Mouse (Mus musculus) hematopoietic stem cell, adult 5-6 weeks (primary cell): ENCODE data around the gene Mgp. TPM values are rescaled to one million over a fixed set of nuclear protein-coding genes. Genes with fewer than 3 reads are reported as not detected.
"Not testable (repeated sequence)": the region's sequence is repeated elsewhere in the genome, so short reads cannot be mapped to it uniquely, and the experiment has no call there.

Experiments used
- ATAC-seq, 2 experiments: fragments of 125-278 bp in 1 of 2; replicated peaks in 1 of 2; 2 replicates each; pipeline ENCODE4 v1.8.0; 2016 to 2017; ENCODE audit warnings: inconsistent platforms in 2 of 2, mild to moderate bottlenecking in 2 of 2, moderate number of reproducible peaks in 2 of 2, low read depth in 1 of 2, moderate TSS enrichment in 1 of 2; ENCODE audit not compliant: low FRiP score in 2 of 2, poor library complexity in 2 of 2, severe bottlenecking in 2 of 2, insufficient read depth in 1 of 2, low TSS enrichment in 1 of 2
- total RNA-seq: library from RNA; stranded (forward); fragments of 172-1452, 232-1000 nt; gene quantifications from 2 replicates; pipeline ENCODE4 v1.2.3, GENCODE M21; 2017

The Mgp gene
- total RNA-seq, 1 experiment from 2014 or later: not detected

DNA sequence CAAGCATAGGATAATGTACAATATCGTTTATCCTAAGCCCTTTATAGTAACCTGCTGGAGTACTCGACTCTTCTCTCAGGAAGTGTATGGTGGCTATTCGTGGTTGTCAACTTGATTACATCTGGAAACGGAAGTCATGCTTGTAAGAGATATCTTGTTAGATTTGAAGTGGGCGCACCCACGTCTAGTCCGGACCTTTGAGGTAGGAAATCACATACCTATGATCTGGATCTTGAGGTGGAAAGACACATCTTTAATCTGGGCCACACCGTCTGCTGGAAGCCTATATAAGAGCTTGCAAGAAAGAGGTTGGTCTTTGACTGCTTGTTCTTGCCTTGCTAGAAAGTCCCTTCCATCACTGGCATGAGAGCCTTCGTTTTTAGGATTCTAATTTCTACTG lies 26.9 kb upstream of the Mgp start:
- no peak for ATAC-seq

DNA sequence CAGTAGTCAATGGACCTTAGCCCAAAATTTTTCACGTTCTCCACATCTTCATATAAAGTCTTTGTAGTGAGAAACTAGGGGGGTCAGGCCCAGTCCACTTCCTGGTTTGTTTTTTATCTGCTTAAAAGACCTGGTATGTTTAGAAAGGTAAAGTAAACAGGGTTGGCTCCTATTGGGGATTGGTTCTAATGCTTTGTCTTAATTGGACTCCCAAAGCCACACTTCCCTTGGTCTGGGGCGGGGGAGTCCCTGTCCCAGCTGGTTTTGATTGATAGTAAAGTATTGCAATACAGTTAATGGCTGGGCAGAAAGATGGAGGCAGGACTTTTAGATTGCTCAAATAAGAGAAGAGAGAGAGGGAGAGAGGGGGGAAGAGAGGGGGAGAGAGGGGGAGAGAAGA lies 25.4 kb upstream of the Mgp start:
- no peak; a peak in 1 of 4 replicates for ATAC-seq

DNA sequence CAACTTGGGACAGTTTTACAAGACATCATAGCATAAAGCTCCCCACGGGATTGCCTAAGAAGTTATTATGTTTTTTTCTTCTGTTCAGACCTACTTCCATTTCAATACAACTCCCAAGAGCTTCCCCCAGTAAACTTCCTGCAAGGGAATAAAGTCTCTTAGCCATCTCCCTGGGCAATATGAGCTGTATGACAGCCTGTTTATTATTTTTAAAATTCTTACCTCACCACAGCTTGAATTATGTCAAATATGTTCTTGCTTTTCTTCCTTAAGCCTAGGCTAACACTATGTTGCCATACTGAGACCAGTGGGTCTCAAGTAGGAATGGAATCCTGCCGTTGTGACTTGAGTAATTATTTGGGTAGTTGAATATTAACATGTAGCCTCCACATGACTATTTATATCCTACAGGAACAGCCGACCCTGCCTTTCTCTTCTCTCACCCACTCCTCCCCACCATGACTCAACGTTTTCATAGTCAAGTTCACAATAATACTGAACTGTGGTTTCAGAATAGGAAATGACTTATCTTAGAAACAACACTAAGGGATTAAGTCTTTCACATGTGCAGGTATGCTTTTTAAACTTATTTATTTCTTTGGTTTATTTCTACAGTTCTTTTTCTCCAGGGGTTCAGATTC lies 24.9 kb upstream of the Mgp start:
- peak; percentile 60 to 68 for ATAC-seq

DNA sequence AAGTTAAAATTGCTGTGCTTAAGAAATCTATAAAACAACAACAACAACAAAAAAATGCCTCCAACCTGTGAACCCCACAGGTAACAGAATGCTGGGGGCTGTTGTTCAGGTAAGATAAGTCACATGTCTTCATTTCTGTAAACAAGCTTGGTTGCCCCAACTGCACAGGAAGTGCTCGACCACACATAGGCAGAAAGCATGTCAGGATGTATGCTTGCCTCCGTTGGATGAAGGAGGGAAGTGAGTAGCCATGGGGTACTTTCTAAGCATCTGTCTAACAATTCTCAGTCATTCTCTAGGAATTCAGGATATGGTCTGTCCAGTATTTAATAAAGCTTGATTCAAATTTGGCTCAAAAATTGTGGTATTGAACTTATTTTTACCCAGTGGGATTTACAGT lies 23.3 kb upstream of the Mgp start:
- 0 out of 4 replicates have a peak, but pooled peaks of 1 of the 2 experiments have one; percentile 34 for ATAC-seq

DNA sequence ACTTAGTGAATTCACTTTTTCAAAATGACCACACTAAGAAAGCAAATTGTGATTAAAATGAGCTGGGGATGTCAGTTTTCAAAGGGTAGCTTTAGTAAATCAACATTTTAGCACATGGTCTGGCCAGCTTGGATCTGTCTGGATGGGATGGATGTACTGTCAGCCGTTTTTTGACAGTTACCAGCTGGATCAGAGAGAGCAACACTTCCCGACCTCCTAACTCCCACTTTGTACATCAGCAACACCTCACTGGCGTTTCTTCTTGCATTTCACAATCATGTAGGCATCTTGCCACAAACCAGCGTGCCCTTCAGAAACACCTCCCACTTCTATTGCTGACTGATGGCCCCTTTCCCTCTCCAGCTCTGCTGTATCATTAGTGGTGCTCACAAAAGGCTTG lies 22.6 kb upstream of the Mgp start:
- no peak for ATAC-seq

DNA sequence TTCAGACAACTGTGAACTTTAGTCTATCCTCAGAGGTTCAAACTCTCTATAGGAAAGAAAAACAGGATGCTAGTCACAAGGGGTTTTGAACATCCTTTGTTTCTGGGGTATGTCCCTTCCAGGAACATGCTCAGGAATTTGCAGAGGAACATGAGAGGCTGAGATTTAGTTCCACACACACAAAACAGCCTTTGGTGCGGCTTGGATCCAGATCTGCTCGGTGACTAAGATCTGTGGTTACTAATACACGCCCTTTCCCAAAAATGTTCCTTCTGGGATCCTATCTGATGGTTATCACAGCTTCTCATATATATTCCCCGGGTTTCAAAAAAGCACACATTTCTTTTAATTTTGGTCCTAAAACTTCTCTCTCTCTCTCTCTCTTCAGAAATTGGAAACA lies 22.2 kb upstream of the Mgp start:
- ATAC-seq: no peak

DNA sequence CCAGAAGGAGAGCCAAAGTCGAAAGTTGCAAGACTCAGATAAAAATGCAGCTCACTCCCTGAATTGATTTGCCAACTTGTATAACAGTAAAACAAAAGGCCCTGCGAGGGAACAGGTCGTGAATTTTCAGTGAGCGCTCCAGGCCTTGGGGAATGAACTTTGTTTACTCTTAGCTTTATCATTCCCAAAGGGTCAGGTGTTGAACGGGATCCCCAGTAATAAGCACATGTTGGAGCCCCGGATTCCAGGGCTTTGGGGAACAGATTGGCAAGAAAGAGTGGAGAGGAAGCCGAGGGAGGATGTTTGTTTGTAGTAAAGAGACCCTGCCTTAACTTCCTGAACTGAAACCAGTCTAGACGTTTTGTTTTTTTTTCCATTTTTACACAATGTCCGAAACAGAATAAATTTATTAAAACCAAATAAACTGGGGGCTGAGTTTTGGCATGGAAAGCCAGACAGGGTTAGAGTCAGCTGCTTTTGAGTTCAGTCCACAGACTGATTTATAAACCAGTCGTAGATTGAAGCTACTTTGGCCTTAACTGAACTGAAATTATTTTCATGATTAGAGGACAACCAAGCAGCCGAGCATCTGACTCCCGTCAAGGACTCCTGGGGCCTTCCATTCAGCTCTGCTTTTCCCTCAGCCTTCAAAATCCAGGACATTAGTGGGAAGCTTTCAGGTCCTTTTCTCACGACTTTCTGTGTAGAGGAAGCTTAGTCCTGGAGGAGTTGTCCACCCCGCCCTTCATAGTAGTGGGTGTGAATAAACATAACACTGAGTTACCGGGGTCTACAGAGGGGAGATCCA lies 19.1 kb upstream of the Mgp start:
- ATAC-seq: no peak

DNA sequence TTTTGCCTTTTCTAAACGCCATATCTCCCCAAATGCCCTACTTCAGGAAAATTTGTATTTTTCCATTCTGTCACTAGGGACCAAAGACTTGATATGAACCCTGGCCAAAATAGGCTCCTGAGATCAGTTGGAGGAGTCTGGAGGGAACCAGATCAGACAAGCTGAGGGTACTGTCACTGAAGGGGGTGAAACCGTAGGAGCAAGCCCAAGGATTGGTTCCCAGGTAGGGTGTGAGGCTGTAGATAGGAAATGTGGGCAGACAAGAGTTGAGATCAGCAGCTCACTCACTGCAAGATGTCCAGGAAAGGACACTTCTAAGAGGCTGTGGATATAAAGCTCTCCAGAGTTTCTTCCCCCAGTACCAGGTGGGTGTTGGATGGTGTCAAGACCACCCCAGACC lies 16.4 kb upstream of the Mgp start:
- ATAC-seq: no peak

DNA sequence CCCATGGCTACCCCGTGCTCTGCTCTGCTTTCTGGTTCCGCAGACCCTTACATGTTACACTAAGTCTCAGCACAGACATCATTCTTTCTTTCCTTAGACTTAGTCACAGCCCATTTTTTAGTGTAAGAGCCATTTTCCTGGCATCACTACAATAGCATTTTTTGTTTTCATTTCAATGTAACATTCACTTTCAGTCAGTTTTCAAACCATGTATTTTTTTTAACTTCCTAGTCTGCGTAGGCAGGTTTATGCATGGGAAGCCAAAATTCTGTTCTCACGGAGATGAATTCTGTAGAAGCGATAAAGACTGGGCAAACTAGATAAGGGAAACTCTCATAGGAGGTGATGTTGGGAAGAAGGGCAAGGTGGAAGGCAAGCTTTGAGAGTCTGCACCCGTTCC lies 13.9 kb upstream of the Mgp start:
- no peak for ATAC-seq

DNA sequence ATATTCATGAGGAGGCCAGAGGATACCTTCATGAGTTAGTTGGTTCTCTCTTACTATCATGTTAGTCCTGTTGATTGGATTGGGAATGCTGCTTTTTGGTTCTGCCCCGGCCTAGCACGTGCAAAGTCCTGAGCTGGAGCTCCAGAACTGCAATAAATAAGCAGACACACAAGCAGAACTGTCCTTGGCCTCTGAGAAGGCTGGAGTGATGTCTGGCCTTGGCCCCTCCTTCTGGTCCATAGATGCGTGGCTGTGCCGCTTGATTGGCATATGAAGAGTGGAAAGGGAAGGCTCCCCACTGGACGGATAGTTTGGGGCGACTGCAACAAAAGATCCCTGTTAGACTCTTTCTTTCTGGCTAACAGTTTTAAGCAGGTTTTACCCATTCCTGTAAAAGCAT lies 13.4 kb upstream of the Mgp start:
- ATAC-seq: no peak

DNA sequence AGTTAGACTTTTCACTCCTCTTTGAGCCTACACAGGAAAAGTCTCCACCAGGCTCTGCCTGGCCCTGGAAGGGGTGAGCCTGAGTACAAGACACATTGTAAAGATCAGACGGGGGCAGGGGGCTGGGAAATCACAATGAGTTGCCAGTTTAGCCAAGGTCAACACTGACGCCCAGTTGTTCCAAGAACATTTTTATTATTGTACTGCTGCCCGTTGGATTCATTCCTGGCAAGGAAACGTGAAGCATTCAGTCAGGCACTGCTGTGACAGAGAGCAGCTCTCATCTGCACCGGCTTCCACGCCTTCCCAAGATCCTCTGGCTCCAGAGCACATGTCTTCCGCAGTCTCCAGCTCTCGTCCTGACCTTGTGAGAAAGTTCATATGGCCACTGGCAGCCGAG lies 12.2 kb upstream of the Mgp start:
- no peak for ATAC-seq

DNA sequence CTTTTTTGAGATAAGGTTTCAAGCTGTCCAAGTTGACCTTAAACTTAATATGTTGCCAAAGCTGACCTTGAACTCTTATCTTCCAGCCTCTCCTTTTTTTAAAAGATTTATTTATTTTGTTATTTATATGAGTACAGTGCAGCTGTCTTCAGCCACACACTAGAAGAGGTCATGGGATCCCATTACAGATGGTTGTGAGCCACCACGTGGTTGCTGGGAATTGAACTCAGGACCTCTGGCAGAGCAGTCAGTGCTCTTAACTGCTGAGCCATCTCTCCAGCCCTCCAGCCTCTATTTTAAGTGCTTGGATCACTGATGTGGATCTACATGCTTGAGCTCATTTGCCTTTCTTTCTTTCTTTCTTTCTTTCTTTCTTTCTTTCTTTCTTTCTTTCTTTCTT lies 9.1 kb upstream of the Mgp start:
- not testable (repeated sequence) for ATAC-seq

DNA sequence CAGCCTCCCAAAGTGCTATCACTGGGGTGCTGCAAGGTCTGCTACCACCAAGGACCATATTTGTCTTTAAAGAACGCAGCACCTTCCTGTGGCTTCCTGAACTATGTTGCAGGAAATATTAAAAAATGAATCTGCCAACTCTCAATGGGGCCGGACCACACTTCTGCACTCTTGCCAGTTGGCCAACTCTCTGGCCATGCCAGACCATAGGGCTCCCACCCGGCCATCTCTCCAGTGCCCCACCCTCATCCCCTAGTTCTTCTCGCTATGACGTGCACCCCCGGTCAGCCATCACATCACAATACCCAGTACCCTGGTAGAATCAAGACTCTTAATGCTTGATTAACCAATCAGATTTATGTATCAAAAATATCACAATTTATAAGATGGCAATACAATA lies 8.3 kb upstream of the Mgp start:
- ATAC-seq: no peak

DNA sequence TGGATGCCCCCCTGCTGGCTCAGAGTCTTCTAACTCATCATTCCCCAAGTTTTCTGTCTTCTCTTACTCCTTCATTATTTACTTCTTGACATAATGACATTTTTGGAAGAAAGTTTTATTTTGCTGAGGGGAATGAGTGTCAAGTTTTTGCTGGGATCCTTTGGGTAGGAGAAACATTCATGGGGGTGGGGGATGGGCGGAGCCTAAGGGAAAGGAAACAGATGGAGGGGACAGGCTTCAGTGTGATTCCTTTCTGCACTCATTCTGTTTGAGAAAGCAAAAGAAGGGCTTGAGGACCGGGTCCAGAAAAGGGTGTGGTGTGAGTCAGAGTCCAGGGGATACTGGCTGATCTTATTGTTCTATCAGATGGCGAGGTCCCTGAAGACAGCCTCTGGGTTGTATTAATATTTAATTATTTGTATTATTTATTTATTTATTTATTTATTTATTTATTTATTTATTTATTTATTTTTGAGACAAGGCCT lies 7.8 kb upstream of the Mgp start:
- no peak for ATAC-seq

DNA sequence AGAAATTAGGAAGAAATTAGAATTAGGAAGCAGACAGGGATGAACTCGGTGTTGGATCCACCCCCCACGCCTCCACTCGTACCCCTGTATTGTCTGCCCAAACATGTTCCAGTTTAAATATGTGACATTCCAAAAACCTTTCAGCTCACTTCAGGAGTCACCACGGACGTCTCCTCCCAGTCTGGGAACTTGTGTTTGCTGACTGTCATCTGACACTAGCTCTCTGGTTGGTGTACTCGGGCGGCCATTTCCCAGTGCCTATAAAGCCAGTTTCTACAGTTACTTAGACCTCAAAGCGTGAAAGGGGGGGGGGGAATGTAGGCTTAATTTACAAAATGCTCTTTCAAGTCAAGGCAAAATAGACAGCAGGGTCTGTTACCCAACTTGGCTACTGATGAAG lies 6.1 kb upstream of the Mgp start:
- no peak for ATAC-seq

DNA sequence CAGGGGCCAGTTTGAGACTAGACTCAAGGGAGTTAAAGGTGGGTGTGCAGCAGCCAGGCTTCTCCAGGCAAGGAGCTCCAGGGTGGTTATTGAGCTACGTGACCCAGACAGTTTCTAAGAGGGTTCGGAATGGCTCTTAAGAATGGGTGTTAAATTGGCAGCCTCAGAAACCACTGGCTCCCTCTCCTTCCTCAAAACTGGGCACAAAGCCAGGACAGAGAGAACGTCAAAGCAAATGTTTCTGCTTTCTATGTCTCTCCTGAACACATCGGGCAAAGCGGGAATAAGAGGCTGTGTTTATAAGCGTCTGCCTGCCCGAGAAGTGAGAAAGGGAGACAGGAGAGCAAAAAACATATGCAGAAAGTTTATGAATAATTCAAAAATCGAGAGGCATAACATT lies 1.0 kb downstream of the Mgp start:
- ATAC-seq: peak; percentile 49 to 68

DNA sequence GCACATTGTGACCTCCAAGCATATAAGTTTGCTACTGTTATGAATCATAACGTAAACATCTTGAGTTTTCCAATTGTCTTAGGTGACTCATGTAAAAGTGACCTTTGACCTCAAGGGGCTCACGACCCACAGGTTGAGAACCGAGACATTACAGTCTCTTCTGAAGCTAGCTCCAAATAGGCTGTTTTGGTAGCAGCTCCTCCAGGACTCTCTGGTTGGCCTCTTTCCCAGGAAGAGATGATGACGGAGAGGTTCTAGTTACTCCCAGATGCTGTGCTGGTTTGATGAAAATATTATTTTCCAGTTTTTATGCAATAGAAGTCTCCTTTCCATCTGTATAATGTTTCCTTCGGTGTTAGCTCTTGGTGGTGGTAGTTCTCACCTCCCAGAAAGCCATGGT lies 6.7 kb downstream of the Mgp start:
- no peak for ATAC-seq

DNA sequence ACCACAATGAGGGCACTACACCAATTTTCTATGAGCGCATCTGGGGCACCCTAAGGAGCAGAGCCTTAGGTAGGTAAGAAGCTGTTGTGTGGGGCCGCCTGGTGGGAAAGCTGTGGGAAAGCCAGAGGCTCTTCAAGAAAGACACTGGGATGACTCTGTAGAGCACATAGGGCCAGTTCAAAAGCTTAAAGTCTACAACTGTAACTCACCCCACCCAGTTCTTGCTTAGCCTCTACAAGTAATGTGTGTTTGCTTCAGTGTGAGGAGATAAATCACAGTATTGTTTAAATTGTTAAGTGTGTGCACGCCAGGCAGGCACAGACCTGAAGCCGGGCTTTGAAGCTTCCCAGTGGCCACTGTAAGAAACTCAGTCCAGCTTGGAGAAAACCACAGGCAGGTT lies 9.5 kb downstream of the Mgp start:
- ATAC-seq: no peak

DNA sequence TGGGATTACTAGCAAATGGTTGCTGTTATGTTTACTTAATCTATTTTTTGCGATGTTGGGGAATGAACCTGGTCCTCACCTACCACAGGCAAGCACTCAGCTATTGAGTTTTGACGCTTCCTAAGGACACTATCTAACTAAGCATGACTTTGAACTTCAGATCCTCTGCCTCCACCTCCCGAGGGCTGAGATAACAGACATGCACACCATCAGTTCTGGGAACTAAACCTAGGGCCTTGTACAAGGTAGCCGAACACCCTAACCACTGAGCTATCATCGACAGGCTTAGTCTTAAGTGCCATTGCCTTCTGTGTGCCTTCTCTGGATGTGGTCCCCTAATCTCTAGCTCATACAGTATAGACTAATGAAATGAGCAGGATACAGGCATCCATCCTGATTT lies 10.3 kb downstream of the Mgp start:
- ATAC-seq: no peak
